Mouse (Mus musculus) heart, adult 18-20 months (tissue): ENCODE measurements around the gene Tedc1. TPM values are rescaled to one million over a fixed set of nuclear protein-coding genes. Genes with fewer than 3 reads are reported as not detected.
"Not testable (repeated sequence)": the region's sequence is repeated elsewhere in the genome, so short reads cannot be mapped to it uniquely, and the experiment has no call there.

Source experiments
- DNase-seq, 2 experiments: peaks; one replicate each; pipeline ENCODE4 v3.0.0; 2021 to 2022; ENCODE audit warnings: mixed read lengths in 1 of 2
- total RNA-seq, 2 experiments: library from RNA; stranded (reverse); gene quantifications; 2 replicates each; pipeline ENCODE4 v1.2.3; 2021

Tedc1 gene
- total RNA-seq, 2 experiments from 2014 or later = 0.31 to 0.89 TPM

- peak in 1 of 2 experiments; percentile 31 for DNase-seq
These were observed 3.2 kb upstream of the Tedc1 start for GRCm38 (mm10) chr12:113152991-113153525.

GRCm38 (mm10) chr12:113153971-113154370 lies 2.2 kb upstream of the Tedc1 start:
- peak in 1 of 2 experiments; percentile 70 for DNase-seq

- DNase-seq = no peak
These were observed 1.5 kb upstream of the Tedc1 start for GRCm38 (mm10) chr12:113154747-113155075.

DNA sequence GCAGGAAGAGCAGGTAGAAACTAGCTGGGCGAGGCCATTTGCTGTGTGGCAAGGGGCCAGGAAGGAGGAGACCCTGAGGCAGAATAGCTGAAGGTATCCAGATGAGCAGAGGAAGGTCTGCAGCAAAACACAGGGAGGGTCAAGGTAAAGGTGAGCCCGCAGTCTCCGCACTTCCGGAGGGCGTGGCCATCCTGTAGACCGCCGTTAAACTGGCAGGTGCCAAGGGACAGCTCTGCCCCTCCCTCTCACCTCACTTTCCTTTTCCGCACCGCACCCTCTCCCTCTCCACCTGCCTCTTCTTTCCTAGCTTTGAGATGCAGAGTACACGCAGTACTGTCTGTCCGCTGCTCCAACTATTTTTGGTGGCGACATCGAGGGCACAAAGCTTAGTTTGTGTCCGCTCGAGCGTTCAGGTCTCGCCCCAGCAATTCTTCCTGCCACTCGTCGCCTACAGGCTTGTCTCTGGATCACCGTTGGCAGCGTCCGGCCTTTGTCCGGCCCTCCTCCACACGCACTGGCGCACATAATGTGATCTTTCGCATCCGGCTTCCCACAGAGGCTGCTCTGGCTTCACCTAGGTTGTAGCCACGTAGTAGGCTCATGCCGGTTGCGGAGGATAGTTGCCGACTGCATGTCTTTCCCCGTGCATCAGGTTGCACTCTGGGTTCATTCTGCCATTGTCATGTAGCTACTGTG lies 997 bp upstream of the Tedc1 start:
- DNase-seq = peak; percentile 73 to 79

GRCm38 (mm10) chr12:113156540-113156929 lies 314 bp downstream of the Tedc1 start:
- no peak for DNase-seq

DNA sequence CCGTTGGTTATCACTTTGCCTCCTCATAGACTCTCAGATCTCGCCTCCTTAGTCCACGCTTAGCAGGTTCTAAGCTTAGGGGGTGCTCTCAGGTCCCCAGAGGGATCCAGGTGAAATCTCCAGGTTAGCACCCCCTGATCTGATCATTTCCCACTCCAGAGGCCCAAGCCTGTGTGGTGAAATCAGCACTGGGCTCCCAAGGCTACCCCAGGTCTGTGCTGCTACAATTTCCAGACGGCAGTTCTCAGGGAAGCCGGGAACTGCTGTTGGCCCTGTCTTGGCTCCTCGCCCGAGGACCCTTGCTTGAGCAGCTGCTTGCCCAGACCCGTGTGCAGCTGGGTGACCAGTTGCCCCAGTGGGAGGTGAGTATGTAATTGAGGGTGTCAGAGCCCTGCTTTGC lies 781 bp downstream of the Tedc1 start:
- peak in 1 of 2 experiments; percentile 10 for DNase-seq

- DNase-seq = no peak
These were observed 1.3 kb downstream of the Tedc1 start for GRCm38 (mm10) chr12:113157521-113157920.

GRCm38 (mm10) chr12:113157971-113158370 lies 1.8 kb downstream of the Tedc1 start:
- no peak for DNase-seq

- DNase-seq = no peak
These were observed 7.4 kb downstream of the Tedc1 start for GRCm38 (mm10) chr12:113163561-113164006.

GRCm38 (mm10) chr12:113168031-113168536 lies 11.9 kb downstream of the Tedc1 start:
- DNase-seq = peak in 1 of 2 experiments; percentile 35

GRCm38 (mm10) chr12:113176960-113177725 lies 20.9 kb downstream of the Tedc1 start:
- DNase-seq = no peak

DNA sequence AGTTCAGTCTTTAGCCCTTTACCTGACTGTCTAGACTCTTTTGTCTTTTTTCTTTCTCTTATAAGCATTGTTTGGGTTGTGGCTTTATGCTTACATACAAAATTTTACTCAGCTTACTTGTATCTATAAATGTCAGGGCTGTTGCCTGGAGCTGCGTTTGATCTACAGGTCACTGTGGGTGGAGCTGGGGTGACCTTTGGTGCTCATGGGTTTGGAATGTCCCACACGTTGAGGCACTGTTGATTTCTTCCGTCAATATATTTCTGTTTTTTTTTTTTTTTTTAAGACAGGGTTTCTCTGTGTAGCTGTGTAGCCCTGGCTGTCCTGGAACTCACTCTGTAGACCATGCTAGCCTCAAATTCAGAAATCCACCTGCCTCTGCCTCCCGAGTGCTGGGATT lies 24.8 kb downstream of the Tedc1 start:
- no peak for DNase-seq

GRCm38 (mm10) chr12:113184945-113185344 lies 28.7 kb downstream of the Tedc1 start:
- DNase-seq = no peak

GRCm38 (mm10) chr12:113185442-113186291 lies 29.4 kb downstream of the Tedc1 start, which contains the start of gene Tmem121:
Gene Tmem121, plus strand, starts transcription at chr12:113185930.
- DNase-seq = no peak

- DNase-seq = no peak
These were observed 30.2 kb downstream of the Tedc1 start for GRCm38 (mm10) chr12:113186326-113187010.

DNA sequence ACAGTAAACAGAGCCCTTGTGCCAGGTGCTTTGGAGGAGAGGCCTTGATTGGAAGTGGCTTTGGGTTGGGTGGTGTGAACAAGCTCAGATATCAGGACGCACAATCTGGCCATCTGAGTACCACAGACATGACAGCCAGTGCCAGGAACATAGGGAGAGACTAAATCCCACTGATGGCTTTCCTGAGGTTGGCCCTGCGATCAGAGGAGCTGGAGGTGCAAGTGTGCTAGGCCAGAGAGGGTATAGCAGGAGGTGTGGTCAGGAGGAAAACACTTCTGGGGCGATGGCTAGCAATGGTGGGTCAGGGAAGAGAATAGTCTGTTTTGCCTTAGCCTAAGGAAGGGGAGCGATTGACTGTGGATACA lies 30.8 kb downstream of the Tedc1 start:
- DNase-seq = no peak

DNA sequence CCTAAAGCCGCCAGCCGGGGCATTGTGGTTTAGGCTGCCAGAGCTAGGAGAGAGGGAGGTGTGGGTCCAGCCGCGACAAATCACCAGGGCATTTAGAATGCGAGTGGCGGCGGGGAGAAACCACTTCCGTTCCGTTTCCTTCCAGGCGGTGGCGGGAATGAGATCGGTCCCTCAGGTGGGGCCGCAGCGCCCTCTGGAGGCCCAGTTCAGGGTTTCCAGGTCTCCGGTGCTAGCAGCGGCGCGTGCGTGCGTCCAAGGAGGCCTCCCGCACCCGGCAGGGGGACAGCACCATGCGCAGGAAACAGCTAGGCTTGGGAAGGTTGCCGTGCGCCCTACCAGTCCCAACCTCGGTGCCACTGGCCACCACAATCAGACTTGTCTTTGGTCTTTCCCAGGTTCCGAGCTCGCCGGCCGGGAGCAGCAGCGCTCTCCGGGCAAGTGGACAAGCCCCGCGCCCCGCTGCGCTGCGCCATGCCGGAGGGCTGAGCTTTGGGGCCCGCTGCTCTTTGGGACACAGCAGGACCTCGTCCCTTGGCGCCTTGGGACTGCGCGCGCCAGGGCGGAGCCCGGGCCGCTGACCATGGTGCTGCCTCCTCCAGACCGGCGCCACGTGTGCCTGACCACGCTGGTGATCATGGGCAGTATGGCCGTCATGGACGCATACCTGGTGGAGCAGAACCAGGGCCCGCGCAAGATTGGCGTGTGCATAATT lies 31.5 kb downstream of the Tedc1 start:
- DNase-seq = peak; percentile 54 to 66

DNA sequence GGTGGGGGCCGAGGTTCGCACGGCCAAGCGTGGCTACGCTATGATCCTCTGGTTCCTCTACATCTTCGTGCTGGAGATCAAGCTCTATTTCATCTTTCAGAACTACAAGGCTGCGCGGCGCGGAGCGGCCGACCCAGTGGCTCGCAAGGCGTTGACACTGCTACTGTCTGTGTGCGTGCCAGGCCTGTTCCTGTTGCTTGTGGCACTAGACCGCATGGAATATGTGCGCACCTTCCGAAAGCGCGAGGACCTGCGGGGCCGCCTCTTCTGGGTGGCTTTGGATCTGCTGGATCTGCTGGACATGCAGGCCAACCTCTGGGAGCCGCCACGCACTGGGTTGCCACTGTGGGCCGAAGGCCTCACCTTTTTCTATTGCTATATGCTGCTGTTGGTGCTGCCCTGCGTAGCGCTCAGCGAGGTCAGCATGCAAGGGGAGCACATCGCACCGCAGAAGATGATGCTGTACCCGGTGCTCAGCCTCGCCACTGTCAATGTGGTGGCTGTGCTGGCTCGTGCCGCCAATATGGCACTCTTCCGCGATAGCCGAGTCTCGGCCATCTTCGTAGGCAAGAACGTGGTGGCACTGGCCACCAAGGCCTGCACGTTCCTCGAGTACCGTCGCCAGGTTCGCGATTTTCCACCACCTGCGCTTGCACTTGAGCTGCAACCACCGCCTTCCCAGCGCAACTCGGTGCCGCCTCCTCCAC lies 32.3 kb downstream of the Tedc1 start:
- DNase-seq = no peak

DNA sequence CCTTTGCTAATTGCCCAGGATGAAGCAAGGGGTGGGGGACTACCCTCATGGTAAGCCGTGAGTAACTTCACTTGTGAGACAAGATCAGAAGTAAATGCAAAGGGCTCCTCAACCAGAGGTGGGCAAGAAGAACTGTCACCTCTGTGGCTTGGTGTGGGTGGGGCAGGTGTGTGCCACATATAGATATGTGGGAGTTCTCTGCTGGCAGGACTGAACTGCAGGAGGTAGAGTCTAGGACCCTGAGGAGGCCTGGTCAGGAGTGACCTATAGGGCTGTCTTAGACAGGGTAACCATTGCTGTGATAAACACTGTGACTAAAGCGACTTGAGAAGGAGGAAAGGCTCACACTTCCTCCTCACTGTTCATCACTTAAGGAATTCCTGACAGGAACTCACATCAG lies 37.2 kb downstream of the Tedc1 start:
- no peak for DNase-seq

DNA sequence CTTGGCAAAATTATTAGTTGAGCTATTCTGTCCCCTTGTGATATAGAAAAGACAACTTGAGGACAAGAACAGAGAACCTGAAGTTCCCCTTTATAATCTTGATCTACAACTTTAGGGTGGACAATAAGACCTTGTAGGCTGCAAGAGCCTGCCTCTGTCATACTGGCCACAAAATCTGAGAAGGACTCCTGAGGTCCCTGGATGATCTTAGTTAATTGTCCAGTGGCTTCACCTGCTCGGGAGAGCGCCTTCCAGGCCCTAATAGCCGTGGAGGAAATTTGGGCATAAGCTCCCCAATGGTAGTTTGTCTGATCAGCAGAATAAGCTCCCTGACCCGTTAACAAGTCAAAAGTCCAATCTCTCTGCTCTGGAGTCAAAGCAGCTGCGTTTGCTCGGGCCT lies 42.9 kb downstream of the Tedc1 start:
- not testable (repeated sequence) for DNase-seq
